Mouse (Mus musculus) frontal cortex, postnatal 10 days (tissue): ENCODE data around the gene Slc25a10.

Experiments
- DNase-seq, 2 experiments: peaks; one replicate each; pipeline ENCODE4 v3.0.0; 2022; ENCODE audit warnings: low spot score in 2 of 2, mixed read lengths in 1 of 2

The Slc25a10 gene

DNA sequence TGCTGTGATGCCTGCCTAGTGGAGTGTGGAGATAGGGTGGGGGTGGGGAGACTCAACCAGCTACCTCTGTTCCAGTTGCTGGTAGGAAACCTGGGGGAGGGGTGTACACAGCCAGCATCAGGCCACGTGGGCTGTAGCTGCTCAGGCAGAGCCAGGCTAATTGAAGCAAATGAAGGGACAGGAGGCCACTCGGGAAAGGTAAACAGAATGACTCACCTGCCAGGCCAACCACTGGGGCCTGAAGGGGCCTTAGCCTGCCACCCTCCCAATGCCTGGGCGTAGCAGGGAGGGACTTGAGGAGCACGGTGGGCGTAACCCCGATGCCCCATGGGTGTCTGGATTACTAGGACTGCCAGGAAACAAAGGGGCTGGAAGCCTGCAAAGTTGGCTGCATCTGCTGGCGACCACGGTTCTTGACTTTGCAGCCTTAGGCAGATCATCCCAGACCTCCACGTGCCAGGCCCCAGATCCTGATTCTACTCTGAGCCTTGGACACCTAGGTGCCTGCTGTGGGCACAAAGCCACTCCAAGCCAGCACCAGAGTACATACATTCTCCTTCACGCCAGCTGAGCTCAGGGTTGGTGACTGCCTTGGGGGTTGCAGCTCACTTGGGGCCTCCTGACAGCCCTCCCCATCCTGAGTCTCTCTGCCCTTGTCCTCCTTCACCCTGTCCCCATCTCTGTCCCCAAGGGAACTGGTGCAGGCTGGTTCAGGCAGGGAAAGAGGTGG, 47.8 kb downstream of the Slc25a10 start:
- DNase-seq, result no peak

DNA sequence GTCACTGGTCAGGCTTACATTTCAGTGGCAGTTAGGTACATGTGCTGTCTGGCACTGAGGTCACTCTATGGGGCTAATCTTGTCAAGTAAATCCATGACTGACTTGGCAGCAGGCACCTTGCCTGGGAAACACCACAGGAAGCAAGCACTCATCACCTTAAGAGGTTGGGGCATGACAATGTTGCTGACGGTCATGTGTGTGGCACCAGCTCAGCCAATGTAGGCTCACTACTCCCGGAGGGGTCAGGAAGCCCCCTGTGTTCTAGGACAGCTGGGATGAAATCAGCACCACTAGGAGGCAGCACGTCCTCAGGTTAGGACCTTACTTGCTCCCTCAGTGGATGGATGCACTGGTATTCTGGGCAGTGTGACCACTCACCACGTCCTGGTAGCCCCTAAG, 50.3 kb downstream of the Slc25a10 start:
- no peak for DNase-seq

DNA sequence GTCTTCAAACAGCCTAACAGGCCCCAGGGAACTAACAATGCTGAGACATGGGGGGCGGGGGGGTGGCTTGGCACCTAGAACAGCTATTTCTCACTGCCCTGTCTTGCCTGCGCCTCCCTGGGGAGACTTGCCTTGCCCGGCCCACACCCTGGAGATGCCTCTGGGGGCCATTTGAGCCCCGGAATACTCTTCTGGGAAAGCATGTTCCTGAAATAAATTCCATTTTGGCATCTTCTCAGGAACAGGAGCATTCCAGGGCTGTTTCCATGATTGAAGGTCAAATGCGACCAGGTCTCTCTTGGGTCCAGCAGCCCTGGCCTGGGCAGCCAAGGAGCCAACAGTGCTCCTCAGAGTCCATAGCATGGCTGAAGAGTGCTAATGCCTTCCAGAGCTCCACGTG, 50.7 kb downstream of the Slc25a10 start:
- DNase-seq, result no peak

DNA sequence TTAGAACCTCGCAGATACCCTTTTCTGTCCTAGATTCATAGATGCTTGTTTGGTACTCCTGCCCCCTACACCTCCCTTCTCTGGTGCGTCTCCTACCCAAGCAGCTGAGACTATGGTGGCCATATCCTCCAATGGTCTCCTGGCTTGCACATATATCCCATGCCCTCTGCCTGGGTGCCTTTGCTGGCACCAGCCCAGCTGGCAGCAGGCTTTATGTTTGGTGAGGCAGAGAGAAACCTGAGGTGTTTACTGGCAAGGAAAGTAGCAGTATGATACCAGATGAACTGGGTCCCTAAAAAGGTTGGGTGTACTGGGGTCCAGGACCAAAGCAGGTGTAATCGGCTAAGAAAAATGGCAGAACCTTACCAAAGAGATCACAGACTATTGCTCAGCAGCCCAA, 54.3 kb downstream of the Slc25a10 start:
- DNase-seq, result no peak

DNA sequence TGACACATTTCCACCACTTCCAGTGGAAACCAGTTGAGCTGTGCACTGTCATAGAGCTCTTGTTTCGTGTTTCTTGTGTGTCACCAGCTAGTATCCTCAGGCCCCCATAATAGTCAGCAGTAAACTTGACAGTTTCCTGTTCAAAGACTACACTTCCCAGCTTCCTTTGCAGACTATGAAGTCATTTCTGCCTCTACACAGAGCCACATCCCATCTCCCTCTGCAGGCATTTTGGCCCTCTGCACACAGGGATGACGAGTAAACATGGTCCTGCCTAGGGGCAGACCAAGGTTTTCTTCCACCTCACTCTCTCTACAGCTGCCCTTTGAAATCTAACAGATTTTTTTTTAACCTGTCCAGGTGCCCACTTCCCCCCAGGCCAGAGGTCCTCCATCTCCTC, 55.8 kb downstream of the Slc25a10 start:
- DNase-seq, result no peak

DNA sequence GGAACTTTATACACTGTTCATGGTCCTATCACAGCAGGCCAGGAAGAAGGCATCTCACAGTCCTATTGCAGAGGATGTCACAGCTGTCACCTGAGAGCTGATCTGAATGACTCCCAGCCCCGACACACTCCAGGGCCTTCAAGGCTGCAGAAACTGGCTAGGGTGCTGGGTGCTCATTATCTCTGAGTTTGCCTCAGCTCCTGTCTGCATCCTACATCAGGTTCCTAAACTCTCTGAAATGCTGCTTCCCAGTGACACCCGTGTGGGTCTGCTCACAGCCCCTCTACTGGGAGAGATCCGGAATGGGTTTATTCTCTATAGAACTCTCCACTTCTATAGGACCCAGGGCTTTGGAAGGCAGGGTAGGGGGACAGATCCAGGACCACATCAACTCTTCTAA, 56.6 kb downstream of the Slc25a10 start:
- no peak for DNase-seq

DNA sequence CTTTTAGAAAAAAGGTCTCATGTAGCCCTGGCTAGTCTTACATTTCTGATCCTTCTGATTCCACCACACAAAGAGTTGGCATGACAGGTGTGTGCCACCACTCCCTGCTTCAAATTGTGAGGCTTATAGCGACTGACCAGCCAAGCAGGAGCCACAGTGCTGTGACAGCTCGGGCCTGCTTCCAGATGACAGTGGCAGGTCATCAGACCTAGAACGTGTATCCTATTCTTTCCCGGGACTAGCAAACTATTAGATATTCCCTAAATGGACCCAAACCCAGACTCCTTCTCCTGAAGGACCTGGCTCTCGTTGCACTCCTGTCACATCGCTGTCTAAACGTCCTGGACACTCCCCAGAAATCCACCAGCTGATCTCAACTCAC, 57.1 kb downstream of the Slc25a10 start:
- no peak for DNase-seq
